Mouse (Mus musculus) lung, adult 2 months (tissue): Measurements from ENCODE around the gene Nfatc2. TPM values are rescaled to one million over a fixed set of nuclear protein-coding genes. Genes with fewer than 3 reads are reported as not detected.

Experiments used
- DNase-seq: peaks from one replicate; pipeline ENCODE4 v3.0.0; 2022
- H3K4me1 ChIP-seq: fragments of 200-500 bp; 2 replicates; pipeline ENCODE4 v1.6.1; 2011; ENCODE audit warnings: low read length; ENCODE audit not compliant: control insufficient read depth, insufficient read depth
- H3K4me3 ChIP-seq: fragments of 200-500 bp; replicated peaks from 2 replicates; pipeline ENCODE3; 2011; ENCODE audit warnings: low read depth, mild to moderate bottlenecking, control low read depth, low read length; ENCODE audit errors: extremely low read depth
- CTCF ChIP-seq: fragments of 200-500 bp; IDR thresholded peaks from 2 replicates; pipeline ENCODE4 v1.5.1; 2011; ENCODE audit warnings: mild to moderate bottlenecking, low read length, control low read depth; ENCODE audit not compliant: insufficient read depth
- POLR2A ChIP-seq: fragments of 200-500 bp; IDR thresholded peaks from 2 replicates; pipeline ENCODE4 v1.6.1; 2011; ENCODE audit warnings: low read depth, mild to moderate bottlenecking, control low read depth, low read length, borderline replicate concordance; ENCODE audit errors: extremely low read depth
- WGBS: fragments of 180-500 bp; shearing (Covaris S2); methylation state at CpG from one replicate; pipeline ENCODE4 v1.1.7; 2018; 5-methylcytosine and 5-hydroxymethylcytosine counted together
- polyA plus RNA-seq: library from polyadenylated mRNA; depleted of rRNA; stranded (reverse); fragments of >200 nt; gene quantifications from 2 replicates; pipeline ENCODE4 v1.2.3, GENCODE M21; 2012

Gene Nfatc2
- polyA plus RNA-seq, 1 experiment: 3.2 TPM

DNA sequence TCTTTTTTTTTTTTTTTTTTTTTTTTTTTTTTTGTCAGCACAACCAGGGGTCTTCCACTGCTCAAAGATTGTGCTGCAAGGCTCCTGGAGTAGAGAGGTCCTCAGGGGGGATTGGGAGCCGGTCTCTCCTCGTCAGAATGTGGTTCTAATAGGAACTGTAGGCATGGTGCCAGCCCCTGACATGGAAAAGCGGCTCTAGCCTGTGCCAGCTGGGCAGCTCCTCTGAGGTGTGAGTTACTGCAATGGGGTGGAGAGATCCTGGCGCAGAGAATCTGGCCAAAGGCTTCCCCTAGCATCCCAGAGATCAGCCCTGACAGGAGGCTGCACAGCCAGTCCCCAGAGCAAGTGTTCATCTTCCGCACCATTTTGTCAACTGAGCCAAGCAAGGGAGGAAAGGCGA lies 120.8 kb downstream of the Nfatc2 start:
- no peak for DNase-seq
- no peak for TF ChIP-seq POLR2A
- no peak for TF ChIP-seq CTCF
- no peaks in the 10 kb centered on the region; the same call in 1 of the 2 replicates for H3K4me1 ChIP-seq
- H3K4me3 ChIP-seq: no peak overlapping the region
- 74% methylated on average over 6 of the region's 6 CpGs for WGBS

DNA sequence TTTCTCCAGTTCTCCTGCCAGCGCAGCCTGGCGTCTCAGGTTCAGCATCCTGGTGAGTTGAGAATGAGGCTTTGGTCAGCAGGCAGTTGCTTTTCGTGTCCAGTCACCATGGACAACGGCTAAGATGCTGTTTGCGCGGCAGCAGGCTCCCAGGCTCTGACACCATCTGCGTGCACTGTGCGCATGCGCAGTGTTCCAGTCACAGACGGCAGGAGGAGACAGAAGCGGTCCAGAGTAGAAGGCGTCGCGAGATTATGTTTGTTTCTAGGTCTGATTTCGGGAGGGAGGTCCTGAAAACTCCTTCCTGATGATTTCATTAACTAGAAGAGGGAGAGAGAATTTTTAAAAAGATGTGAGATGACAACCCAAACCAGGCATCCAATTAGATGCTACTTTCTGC lies 121.5 kb downstream of the Nfatc2 start:
- no peak for DNase-seq
- no peak for TF ChIP-seq POLR2A
- TF ChIP-seq CTCF: no peak
- WGBS: 85% methylated on average over 15 of the region's 15 CpGs
- H3K4me3 ChIP-seq: no peak overlapping the region
- H3K4me1 ChIP-seq: no peaks in the 10 kb centered on the region; the same call in 1 of the 2 replicates

DNA sequence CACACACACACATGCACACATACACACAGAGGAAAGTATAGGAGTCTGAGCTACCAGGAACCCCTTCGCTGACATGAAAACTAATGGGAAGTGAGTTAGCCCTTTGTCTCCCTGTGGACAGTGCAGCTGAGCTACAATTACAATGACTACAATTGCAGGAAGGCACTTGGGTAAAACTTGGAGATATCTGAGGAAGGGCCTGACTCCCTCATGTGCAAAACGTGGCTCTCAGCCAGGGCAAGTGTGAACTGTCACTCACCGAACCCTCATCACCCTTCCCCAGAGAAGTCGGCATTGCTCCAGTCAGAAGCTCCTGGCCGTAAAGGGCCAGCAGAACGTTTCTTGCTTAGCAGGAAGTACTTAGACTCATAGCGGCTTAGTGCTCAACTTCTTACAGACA lies 123.0 kb downstream of the Nfatc2 start:
- Histone ChIP-seq H3K4me1 (no peaks in the 10 kb centered on the region; the same call in 1 of the 2 replicates), H3K4me3 (no peak overlapping the region)
- 23% methylated on average over 7 of the region's 7 CpGs for WGBS
- TF ChIP-seq CTCF (no peak), POLR2A (no peak)
- no peak for DNase-seq

DNA sequence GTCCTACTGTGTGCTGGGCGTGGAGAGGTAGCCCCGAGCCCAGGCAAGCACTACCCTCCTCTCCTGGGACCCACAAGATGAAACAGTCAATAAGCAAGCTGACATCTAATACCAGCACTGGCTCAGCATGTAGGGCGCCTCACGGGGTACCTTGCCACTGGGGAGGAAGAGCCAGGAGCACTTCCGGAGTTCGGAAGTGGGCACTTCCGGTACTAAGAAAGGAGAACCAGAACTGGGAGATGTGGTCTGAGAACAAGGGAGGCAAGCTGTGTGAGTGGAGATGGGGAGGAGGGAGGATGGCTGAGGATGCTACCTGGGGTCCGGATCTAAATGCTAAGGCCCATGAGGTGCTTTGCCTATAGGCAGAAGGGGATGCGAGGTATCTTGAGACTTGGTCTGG lies 128.0 kb downstream of the Nfatc2 start:
- no peak for TF ChIP-seq CTCF
- TF ChIP-seq POLR2A: no peak

DNA sequence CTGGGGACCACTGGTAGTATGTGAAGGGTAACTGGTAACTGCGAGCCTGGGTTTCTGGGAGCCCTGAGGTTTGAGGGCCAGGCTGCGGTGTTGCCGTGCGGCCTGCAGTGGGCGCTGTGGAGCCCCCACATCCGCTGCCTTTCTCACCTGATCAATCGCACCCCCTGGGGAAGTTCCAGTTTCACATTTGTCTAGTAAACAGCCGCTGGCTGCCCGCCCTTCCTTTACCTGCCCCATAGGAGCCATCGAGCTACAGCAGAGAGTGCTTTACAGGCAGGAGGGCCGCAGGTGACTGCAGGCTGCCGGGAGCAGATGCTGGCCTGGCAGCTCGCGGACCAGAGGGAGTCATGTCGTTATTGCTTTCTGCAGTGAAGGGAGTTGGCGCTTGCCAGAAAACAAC lies 128.6 kb downstream of the Nfatc2 start:
- peak overlapping the region; percentile 48 for H3K4me3 ChIP-seq
- DNase-seq: peak; percentile 67
- no peak for TF ChIP-seq POLR2A
- TF ChIP-seq CTCF: peak; percentile 67
- H3K4me1 ChIP-seq: no peaks in the 10 kb centered on the region
- 8% methylated on average over 16 of the region's 16 CpGs for WGBS

More for the DNA sequence above, 128.0 kb downstream of the Nfatc2 start:
- no peak for DNase-seq
- no peak overlapping the region for H3K4me3 ChIP-seq
- no peaks in the 10 kb centered on the region; the same call in 1 of the 2 replicates for H3K4me1 ChIP-seq
- WGBS: 55% methylated on average over 9 of the region's 9 CpGs

DNA sequence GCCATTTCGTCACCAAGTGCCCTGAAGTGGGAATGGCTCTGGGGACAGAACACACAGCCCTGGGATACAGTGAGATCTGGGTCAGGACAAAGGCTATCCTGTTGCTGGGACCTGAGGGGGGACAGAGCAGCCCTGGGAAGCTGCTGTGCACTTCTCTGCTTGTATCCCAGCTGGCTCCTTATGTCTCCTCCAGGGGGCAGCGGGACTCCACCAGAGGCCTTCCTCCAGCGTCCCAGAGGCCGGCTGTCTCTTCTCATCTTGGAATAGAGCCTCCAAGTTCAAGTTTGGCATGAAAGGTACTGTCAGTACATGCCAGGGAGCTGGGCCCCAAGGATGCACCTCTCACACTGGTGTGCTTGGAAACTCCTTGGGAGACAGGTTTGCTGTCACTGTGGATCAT lies 132.4 kb downstream of the Nfatc2 start:
- Histone ChIP-seq H3K4me1 (no peaks in the 10 kb centered on the region), H3K4me3 (no peak overlapping the region)
- 14% methylated on average over 4 of the region's 4 CpGs for WGBS
- no peak for TF ChIP-seq POLR2A
- peak; percentile 64 for TF ChIP-seq CTCF
- peak; percentile 59 for DNase-seq

DNA sequence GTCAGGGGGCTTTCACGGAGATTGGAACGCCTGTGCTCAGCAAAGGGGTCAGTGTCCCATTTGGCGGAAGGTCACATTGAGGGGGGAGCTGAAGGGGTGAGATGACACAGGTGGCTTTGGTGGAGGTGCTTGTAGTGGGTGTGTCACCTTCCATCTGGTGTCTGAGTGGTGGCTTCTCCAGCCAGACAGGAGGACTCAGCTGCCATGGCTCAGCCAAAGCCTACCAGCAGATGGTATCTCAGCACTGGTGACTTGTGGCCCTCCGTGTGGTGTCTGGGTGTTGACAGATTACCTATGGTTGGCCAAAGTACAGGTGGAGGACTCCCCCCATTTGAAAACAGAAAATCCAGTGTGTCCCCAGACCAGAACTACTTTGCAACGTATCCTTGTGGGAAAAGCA lies 134.3 kb downstream of the Nfatc2 start:
- Histone ChIP-seq H3K4me1 (no peaks in the 10 kb centered on the region), H3K4me3 (no peak overlapping the region)
- no peak for TF ChIP-seq POLR2A
- no peak for TF ChIP-seq CTCF
- DNase-seq: no peak
- WGBS: 80% methylated on average over 5 of the region's 5 CpGs

DNA sequence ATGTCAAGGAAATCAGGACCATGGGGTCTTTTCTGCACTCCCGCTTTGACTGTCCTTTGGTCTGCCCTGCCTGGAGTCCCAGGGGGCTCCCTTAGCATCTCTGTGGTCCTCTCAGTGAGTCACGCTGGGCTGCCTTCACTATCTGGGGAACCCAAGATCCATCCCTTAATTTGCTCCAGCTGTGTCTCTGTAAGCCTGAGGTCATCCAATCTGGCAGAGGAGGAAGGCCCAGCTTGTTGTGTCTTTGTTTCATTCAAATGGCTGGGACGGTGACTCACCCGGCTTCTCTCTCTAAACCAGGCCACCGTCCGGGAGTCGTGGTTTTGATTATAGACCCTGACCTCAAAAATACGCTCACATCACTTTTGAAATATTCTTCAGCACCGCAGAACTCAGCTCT lies 135.4 kb downstream of the Nfatc2 start:
- no peak for DNase-seq
- TF ChIP-seq POLR2A (no peak), CTCF (no peak)
- Histone ChIP-seq H3K4me3 (no peak overlapping the region), H3K4me1 (no peaks in the 10 kb centered on the region)
- 56% methylated on average over 9 of the region's 9 CpGs for WGBS

DNA sequence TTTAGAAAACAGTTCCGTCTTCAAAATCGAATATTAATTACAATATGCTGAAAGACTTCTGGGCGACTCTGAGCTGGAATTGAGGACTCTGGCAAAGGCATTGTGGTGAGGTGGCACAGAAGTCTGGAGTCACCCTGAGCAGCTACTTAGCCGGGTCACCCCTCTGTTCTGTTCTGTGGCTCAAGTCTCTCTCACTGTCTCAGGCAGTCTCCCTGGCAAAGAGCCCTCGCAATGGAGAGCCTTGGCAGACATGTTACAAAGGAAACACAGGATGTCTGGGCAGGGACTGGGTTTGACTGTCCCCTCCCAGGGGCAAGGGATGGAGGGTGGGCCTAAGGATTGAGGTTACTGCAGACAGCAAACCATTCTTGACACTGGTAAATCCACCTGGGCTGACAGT lies 135.8 kb downstream of the Nfatc2 start:
- WGBS: 61% methylated on average over 5 of the region's 5 CpGs
- Histone ChIP-seq H3K4me1 (no peaks in the 10 kb centered on the region), H3K4me3 (no peak overlapping the region)
- DNase-seq: no peak
- TF ChIP-seq POLR2A (no peak), CTCF (no peak)

DNA sequence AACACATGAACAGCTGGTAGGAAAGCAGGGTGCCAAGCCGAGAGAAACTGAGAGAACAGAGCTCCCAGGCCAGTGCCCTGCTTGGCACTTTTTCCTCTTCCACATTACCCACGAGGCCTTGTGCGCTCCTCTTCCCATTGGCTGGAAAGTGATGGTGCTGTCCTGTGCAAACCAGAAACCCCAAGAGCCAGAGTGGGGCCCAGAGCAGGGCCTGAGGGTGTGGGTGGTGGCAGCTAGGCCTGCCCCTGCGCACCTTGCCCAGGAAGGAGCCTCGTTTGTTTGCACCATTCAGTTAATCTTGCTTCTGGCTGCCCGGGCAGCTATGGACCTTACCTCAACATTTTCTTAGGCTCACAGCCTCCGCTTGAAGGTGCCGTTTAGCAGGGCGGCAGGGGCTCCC lies 139.6 kb downstream of the Nfatc2 start:
- no peak for TF ChIP-seq POLR2A
- TF ChIP-seq CTCF: no peak
- WGBS: 82% methylated on average over 9 of the region's 9 CpGs
- no peak overlapping the region for H3K4me3 ChIP-seq
- no peak for DNase-seq
- H3K4me1 ChIP-seq: no peaks in the 10 kb centered on the region

DNA sequence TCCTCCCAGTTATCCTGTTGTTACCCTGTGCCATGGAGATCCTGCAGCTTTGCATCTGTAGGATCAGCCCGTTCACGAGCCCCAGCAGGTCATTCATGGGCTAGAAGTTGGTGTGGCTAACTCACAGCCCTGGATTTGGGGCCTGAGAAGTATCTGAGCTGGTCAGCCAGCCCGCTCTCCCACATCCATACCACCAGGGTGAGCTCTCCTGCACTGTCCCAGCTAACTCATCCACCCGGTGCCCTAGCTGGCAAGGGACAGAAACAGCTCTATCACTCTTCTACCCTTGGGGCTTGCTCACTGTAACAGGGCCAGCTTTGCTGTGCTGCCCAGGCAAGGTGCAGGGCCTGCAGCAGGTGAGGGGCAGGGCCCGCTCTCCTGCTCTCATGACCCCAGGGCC lies 141.8 kb downstream of the Nfatc2 start:
- no peak for DNase-seq
- no peak for TF ChIP-seq CTCF
- TF ChIP-seq POLR2A: no peak
- H3K4me3 ChIP-seq: no peak overlapping the region
- 77% methylated on average over 5 of the region's 5 CpGs for WGBS
- H3K4me1 ChIP-seq: no peaks in the 10 kb centered on the region

DNA sequence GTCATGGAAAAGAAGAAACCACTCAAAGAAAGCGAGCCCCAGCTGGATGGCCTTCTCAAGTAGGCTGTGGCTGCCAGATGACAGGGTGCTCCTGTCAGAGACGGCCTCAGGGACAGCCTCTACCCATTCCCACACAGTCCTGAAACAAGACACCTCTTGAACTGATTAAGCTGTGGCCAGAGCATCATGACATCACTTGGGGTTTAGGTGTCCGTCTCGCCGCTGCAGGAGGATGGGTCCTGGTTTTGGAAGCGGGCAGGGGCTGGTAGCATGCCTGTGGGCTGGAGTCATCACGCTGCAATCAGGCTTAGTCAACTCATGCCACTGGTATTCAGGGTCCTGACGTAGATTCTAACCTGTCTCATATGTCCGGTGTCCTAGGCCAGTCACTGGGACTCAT lies 142.9 kb downstream of the Nfatc2 start:
- Histone ChIP-seq H3K4me1 (no peaks in the 10 kb centered on the region), H3K4me3 (no peak overlapping the region)
- no peak for TF ChIP-seq CTCF
- TF ChIP-seq POLR2A: no peak
- no peak for DNase-seq
- 67% methylated on average over 9 of the region's 9 CpGs for WGBS
